Mouse (Mus musculus) hindlimb bud, embryonic 11.5 days (tissue): ENCODE measurements around the gene Klf15.

ENCODE experiments used
- DNase-seq: peaks from one replicate; pipeline ENCODE4 v3.0.0-alpha.2; 2012; ENCODE audit warnings: low read depth, low spot score; ENCODE audit errors: extremely low spot score

Klf15 gene

DNA sequence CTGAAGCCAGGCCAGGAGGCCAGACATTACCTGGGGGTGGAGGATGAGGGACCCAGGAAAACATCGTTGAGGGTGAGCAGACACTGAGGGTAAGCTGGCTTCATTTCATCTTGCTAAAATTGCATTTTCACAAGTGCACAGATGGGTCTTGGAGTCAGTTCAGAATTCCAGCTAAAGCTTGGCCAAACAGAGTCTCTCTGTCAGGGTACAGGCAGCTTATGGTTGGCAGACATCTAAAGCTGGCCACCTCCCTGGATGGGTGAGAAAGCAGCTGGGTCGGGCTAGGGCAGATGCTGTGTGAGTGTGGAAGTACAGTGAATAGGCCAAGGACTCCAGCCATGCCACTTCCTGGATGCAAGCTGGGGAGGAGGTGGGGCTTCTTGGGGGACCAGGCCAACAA lies 28.6 kb downstream of the Klf15 start:
- DNase-seq = no peak

DNA sequence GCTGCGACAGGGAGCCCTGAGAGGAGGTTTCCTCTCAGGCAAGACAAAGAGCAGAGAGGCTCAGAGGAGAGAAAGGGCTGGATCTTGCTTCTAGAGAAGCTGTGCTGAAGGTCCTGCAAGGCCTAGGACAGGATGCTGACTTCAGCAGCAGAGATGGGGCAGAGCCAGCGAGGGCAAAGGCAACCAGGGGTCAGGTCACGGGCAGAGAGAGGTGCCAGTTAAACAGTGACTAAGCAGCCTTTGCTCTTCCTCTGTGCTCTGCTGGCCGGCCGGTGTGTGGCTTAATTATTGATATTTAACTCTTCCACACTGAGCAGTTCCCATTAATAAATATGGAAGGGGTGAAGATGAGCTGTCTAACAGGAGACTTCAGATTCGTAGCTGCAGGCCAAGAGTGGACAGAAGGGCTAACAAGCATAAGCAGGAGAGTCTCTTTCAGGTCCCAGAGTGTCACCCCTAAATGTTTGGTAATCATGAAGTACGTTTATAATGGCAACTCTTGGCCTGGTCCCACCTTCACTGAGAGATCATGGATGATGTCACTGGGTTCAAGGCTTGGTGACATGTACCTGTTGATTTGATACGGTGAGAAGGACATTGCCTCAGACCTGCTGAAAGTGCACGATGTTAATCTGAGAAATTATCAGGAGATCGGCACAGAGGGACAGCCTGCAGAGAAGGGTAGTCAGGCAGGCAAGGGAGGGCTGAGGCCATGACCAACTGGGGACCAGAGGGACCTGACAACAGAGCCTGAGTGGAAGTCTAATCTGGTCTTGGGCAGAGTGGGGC lies 29.8 kb downstream of the Klf15 start:
- DNase-seq = no peak

DNA sequence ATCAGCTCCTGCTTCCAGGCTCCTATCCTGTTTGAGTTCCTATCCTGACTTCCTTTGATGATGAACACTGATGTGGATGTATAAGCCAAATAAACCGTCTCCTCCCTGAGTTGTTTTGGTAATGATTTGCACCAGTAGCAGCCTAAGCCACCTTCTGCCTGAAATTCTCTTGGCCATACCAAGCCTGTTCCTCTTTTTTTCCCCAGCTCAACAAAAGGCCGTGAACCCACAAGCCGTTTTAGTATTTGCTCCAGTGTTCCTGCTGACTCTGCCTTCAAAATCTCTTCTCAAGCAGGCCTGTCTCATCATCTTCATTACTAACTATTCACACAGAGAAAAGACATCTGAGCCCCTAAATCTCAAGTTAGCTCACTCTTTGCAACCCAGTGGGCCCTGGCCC lies 31.8 kb downstream of the Klf15 start:
- no peak for DNase-seq

DNA sequence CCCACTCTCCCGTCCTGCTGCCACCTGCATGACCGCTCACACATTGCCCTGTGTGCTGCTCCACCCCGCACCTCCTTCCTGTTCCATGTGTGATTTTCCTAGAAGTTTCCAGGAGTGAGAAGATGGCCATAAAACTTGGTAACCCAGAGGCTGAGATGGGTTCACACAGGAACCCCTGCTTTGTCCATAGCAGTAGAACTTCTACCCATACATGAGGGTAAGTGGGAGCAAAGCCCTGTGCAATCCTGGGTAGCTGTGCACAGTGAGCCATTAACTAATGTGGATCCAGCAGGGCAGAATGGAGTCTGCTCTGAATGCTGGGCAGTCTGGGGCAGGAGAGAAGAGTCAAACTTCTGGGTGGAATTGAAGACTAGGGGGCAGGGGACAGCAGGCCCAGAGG lies 32.2 kb downstream of the Klf15 start:
- no peak for DNase-seq

DNA sequence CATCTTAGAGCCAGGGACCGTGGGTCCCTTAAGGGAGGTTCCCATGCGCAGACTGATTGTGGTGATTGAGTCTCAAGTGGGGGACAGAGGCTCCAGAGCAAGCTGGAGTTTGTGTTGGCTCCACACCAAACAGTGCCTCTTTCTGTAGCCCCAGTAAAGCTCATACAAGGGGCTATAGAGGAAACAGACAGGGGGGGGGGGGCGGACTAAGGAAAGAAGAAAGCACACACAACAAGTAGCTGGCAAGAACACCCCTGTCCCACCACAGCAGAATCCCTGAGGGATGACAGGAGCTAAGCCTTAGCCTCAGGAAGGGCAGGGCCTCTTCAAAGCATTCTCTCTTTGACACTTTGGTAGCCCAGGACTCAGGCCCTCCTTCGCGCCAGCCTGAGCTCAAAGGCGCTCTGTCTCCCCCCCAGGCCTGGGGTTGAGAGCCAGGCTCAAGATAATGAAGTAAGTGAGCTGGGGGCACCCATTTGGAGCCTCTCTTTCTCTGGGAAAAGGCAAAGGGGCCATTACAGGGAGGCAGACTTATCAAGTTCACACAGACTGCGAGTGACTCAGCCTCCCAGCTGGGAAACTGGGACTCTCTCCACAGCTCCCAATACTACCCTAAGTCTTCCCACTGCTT lies 33.0 kb downstream of the Klf15 start:
- no peak for DNase-seq

DNA sequence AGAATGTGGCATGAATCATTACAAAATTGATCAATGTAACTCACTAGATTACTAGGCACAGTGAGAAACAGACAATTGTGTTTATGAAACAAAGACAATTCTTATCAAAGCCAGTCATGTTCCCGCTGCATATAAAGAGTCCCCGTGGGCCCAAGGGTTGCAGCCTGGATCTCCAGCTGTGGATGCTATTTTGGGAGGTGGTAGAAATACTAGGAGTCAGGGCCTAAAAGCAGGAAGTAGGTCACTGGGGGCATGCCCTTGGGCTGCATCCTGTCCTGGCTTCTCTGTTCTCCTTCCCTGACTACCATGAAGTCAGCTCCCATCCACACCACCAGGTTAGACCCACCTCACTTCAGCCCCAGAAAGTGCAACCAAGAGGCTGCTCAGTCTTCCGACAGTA lies 33.8 kb downstream of the Klf15 start:
- DNase-seq = no peak

DNA sequence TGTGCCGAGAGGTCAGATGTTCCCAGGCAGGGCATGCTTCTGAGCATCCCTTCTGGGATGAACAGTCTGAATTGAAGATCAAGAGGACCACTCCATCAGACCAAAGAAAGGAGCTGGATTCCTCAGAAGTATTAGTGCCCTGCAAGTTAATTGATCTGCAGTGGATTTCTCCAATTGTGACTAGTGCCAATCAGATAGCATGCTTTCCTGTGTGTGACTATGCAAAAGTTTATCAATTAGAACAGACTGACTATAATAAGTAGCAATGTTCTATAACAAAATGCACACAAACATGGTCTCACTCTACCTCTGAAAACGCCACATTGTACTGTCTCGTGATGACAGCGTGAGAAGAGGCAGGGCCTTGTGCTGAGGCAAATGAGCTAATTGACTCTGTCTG lies 37.1 kb downstream of the Klf15 start:
- no peak for DNase-seq

DNA sequence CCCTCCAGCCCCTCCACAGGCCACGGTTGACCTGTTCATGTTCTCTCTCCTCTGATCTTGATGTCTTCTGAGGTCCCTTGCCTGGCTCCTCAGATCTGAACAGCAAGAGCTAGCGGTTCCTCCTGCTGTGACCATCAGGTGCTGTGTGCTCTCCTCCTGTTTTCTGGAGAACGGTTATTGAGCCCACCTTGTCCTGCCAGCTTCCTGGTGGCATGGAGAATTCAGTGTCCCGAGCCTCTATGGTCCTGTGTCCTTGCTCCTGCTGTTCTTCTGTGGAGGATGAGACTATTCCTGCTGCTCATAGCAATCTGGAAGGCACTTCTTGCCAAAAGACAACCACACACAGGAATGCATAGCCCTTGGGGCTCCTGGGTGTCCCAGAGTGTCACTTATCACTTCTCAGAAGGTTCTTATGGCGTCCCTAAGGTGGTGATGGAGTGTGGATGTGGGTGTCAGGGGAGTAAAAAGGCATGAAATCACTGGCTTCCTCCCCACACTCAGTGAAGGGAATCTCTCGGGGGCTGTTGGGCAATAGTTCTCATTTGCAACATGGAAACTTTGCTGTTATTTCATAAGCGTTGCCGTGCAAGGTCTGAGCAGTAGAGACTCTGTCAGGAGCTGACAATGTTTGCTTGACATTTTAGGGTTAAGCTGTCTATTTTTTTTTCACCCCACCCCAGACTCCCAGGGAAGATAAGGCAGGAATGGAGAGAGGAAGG lies 39.0 kb downstream of the Klf15 start:
- DNase-seq = no peak

DNA sequence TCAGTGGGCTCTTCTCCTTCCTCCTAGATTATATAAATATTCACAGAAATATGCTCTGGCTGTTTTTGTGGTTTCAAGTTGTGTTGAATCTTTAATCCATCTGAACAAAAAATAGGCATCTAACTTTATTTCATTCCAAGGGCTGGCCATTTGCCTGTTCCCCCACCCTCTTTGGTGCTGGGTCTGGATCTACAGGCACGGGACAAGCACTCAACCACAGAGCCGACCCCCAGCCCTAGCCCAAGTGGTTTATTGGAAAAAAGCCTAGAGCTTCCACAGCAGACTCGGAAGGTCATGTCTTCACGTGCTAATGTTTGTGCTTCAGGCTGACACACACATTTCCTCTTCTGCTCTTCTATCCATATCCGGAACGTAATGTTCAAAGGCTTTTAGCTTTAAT lies 43.5 kb downstream of the Klf15 start:
- no peak for DNase-seq

DNA sequence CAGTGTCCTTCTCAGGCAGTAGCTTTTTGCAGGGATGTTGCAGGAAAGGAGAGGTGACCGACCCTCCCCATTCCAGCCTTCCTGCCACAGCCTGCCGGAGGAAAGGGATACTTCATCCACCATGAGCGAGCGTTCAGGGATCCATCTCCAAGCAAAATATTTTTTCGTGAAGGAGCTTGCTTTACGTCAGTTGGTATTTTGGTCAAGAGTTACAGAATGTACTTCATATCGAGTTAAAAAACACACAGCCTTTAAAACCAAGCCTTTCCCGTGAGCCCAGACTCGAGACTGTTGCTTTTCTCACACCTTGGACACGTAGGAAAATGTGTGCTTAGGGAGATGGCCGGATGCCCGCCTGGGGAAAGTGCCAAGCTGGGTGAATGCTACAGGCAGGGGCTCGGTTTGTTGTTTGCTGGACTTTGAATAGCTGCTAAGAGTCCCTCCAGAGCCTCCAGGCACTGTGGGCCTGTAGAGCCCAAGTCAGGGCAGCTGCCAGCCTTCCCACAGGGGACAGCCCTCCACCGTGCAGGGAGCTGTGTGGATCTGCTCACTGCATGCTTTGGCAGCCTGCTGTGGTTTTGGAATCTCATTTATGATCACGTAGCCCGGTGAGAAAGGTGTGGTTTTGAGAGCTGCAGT lies 44.4 kb downstream of the Klf15 start:
- no peak for DNase-seq

DNA sequence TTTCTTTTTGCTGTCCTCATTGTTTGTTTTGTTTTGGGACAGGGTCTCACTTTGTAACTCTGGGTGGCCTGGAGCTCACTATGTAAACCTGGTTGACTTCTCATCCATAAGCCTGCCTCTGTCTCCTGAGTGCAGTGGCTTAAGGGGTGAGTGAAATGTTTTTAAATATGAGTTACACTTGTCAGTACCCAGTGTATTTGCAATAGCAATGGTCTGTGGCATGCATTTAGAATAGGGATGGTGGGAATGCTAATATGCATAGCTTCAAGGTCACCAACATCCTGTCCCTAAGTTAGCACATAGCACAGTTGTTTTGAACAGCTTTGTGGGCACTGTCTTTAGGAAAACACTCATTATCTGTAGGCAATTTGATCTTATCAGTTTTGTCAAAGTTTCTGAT lies 45.1 kb downstream of the Klf15 start:
- no peak for DNase-seq

DNA sequence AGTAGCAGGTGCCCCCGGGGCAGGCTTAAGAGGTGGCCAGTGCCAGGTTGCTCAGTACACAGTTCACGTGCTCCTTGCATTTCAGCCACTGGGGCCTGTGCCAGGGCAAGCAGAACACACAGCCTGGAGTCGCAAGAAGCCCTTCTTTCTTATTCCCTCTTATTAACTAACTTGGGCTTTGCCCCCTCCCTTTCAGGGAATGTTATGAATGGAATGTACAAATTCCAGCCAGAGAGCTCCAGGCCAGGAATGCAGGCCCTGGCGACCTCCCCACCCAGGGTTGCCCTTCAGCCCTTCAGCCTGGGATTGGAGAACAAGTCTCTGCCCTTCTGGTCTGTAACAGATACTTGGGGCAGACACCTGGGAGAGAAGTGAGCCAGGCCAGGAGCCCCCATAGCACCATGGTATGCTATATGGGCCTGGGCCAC lies 45.8 kb downstream of the Klf15 start:
- DNase-seq = no peak

DNA sequence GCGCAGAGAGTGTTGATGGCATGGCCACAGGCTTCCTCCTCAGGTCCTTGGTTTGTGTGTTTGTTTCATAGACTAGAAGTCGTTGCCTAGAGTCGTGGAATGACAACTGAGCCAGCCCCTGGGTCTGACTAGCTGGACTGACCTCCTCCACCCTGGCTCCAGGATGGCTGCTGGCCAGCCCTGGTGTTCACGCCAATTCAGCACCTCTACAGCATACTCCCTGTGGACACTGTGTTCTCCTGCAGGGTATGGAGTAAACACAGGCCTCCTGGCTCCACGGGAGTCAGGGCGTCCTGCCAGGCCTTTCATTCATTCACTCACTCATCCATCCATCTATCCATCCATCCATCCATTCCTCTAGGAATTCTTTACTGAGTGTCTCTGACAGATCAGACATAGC lies 46.7 kb downstream of the Klf15 start:
- DNase-seq = no peak

DNA sequence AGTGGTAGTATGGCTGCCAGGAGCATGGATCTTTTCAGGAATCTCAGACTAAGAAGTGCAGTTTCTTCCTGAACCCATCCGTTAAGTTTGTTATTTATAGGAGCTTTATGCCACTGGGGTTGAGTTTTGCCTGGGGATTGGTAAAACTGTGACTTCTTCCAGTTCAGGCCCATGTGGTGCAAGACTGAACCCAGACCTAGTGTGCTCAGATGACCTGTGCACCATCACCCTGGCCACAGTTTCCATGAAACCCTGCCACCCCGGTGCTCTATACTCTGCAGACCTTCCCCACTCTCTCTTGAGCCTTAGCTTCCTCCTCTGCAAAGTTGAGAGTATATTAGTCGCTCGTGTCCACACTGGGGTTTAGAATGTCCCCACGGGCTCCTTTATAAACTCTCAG lies 50.0 kb downstream of the Klf15 start:
- DNase-seq = no peak

DNA sequence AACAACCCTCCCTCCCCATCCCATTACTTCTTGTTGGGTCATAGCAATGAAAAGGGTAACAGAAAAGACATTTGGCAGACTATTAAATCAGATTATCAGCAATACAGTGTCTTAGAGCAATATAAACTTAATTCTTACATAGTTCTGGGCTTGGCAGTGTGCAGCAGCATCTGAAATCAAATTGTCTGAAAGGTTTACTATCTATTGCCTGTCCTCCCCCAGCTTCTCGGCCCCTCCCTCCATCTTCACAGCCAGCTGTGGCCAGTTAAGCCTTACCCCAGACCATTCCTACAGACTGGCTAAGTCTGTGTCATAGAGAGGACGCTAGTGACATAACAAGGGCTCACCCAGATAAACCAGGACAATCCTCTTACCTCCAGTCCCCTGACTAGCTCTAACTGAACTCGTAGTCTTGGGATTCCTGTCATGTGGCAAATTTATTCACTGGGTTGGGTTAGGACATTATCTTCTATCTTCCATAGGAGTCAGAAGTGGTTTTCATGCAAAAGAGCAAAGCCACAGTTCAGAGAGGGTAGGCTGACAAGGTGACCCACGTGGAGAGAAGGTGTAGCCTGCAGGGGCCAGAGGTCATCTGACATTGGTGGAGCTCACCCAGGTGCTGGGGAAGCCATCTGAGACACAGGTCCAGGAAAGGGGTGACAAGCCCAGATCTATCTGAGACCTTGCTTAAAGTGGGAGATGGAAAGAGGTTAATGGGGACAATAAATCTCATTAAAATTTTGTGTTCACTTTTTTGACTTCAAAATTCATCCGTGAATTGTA lies 50.9 kb downstream of the Klf15 start:
- no peak for DNase-seq

DNA sequence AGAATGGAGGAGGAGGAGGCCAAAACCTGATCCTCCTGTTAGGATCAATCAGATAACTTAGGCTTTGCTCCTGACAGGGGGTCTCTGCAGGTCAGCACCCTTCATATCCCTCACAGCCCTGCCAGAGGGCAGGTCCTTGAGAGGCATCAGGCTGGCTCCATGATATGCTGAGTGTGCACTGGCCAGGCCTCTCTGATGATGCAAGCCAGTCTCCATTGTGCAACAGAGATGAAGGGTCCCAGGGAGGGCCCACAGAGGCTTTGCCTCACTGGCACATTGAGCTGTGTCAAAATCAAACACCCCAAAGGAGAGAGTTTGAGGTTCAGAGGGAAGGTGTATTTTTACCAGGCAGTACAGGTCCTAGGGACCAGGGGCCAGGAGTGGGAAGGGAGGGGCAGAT lies 52.0 kb downstream of the Klf15 start:
- no peak for DNase-seq

DNA sequence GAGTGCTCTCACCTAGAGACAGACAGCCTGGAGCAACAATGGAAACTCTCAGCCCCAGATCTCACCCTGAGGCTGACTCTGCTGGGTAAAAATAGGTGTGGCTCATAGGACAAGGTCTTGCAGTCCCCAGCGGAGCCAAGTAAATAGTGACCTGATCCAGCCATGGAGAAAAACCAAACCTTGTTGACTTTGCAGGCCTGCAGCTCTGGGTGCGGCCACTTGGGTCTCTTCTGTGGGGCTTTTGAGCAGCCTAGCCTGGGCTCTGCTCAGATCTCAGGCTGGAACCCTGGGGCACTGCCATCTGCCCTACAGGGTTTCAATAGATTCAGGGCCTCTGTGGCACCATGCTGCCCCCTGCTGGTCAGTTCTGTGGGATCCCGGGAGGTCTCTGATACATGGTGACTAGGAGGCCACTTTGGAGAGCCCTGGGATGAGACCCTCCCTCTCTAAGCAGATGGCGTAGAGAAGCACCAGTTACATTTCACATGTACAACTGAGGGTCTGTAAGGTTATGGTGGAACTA lies 52.6 kb downstream of the Klf15 start:
- DNase-seq = peak; percentile 33

DNA sequence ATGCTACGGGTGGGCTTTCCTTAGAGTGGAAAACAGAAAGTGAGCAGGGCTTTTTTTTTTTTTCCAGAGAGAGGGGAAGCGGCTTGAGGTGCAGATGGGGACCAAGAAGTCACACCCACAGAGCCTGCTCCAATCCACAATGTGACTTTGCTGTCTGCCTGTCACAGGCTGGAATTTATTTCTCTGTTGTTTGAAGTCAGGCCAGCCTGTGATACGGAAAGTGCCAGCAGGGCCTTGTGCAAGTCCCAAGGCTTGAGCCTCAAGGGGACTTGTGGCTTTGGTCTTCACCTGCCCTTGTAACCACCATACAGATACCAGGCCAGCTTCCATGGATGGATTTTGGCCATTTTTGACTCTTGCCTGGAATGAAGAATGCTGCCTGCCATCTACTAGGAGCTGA lies 56.5 kb downstream of the Klf15 start:
- no peak for DNase-seq

DNA sequence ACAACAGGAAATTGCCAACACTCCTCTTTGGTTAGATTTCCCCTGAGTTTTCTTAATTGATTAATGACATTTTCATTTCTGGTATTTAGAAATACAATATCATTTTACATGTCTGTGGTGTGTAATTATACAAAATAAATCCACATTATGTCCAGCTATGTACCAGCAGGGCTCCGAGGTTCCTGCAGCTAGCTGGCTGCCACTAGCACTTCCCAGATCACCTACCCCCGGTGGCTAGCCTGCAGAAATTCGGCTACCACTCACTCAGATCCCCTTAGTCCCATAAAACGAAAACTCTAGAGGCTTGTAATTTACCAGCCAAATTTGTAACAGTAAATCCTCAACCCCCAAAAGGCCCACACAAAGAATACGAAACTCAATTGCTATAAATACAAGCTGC lies 57.0 kb downstream of the Klf15 start:
- DNase-seq = no peak
